Mouse (Mus musculus) neutrophil, adult 5-6 weeks (primary cell): ENCODE results near the gene Hoxd12. TPM values are rescaled to one million over a fixed set of nuclear protein-coding genes. Genes with fewer than 3 reads are reported as not detected.
A peak's percentile ranks its signal among the peaks of the same experiment; 100 is the strongest.

Experiments used
- ATAC-seq: fragments of 151-379, 151-347 bp; 2 replicates; pipeline ENCODE4 v1.8.0; 2017; ENCODE audit warnings: mild to moderate bottlenecking, moderate TSS enrichment; ENCODE audit not compliant: insufficient number of reproducible peaks, poor library complexity, low FRiP score, severe bottlenecking; ENCODE audit errors: extremely low read depth
- total RNA-seq: library from RNA; stranded (forward); fragments of 200-1000 nt; gene quantifications from 2 replicates; pipeline ENCODE4 v1.2.3, GENCODE M21; 2017

Hoxd12 gene
- total RNA-seq, 1 experiment from 2014 or later = not detected

DNA sequence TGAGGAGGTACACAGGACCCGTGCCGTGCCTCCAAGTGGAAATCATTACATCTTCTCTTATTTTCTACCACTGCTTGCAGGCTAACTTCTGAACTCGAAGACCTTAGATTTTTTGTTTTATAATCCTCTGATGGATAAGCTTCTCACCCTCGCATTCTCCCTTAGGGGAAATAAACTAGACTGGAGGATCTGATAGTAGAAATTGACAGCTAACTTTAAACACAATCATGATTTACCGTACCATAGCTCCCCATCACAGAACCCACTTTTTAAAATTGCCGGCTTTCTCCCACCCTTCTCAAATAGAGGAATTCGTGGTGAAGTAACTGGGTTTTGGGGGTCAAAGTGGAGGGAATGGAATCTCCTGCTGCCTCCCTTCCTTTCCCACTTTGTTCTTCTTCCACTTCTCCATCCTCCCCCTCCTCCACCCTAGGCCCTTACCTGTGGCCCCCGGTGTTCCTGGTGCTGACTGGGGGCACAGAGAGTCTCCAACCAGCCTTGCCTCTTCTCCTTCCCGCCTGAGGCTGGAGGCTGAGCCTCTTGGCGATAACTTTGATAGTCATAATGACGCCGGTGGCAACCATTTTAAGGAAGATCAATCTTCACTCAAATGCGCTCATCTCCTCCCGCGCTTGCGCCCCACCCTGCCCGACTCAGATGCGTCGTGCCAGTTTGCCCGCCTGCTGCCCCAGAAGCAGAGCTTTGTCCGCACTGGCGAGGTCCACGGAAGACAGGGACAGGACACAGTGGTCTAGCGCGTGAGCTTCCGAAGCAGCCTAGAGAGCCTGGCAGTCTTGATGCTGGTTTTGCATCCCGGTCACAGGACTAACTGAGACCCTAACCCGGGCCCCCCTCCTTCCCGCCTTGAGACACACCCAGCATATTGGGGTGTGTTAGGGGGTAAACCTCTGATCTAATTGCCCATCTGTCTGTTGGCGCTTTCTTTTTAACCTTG, 14.1 kb upstream of the Hoxd12 start:
- no peak for ATAC-seq

DNA sequence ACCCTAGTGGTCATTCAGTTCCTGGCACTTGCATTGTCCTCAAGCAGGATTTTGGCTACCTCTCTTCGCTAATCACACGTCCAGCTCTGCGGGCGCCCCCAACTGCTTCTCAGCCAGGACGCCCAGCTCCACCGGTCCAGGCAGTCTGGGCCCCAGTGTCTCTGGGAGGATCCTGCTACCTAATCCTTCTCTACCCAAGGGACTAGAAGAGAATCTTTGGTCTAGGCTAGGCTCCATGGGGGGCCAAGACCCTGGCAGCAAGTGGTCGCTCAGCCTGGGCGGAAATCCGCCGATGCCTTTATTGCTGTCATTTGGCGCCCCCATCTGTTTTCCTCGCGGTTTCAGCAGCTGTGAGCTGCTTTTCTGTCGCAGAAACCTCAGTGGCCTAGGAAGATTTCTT, 13.1 kb upstream of the Hoxd12 start:
- ATAC-seq = no peak

GRCm38 (mm10) chr2:74663291-74663925, 11.4 kb upstream of the Hoxd12 start:
- ATAC-seq = no peak

DNA sequence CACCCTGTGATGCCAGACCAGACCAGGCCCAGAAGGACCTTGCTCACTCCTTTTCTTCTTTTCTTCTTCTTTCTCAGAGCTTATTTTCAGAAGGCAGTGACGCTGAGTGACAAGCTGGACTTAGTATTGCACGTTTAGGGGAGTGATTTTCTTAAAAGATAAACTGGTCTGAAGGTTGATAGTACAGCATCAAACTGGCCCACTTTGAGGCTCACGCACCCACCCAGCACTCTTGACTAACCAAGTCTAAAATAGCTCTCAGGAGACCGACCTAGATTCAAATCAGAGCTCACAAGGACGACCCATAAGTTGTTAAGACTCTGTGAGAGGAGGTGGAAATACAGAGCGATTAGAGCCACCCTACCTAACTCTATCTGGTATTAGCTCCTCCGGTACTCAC, 8.4 kb upstream of the Hoxd12 start:
- ATAC-seq = no peak

- ATAC-seq = no peak
Measured at GRCm38 (mm10) chr2:74667191-74667841, 7.5 kb upstream of the Hoxd12 start.

GRCm38 (mm10) chr2:74667842-74668357, 6.9 kb upstream of the Hoxd12 start, which contains the start of gene Hoxd13:
Hoxd13 (plus strand) TSS chr2:74668310.
- ATAC-seq = no peak

GRCm38 (mm10) chr2:74668370-74669229, 6.2 kb upstream of the Hoxd12 start:
- ATAC-seq = no peak

GRCm38 (mm10) chr2:74669230-74669578, 5.6 kb upstream of the Hoxd12 start:
- ATAC-seq = no peak

GRCm38 (mm10) chr2:74669650-74670235, 5.1 kb upstream of the Hoxd12 start:
- ATAC-seq = no peak

- no peak for ATAC-seq
Measured at GRCm38 (mm10) chr2:74670632-74671188, 4.1 kb upstream of the Hoxd12 start.

DNA sequence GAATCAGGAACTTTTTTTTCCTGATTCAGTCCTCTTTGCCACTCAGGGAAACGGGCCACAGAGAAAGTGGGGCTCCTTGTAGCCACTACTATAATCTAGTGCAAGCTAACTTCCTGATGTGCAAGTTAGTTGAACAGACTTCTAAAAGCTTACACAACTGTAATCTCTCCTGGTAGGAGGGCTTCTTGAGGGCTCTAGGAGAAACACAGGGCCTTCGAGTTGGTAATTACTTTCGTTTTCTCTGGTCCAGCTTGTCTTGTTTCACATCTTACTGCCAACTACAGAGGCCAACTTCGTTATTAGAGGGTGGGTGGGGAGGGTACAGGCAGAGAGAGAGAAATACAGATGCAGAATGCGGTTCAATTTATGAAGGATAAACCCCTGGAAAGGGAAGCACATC, 3.0 kb upstream of the Hoxd12 start:
- ATAC-seq = no peak

DNA sequence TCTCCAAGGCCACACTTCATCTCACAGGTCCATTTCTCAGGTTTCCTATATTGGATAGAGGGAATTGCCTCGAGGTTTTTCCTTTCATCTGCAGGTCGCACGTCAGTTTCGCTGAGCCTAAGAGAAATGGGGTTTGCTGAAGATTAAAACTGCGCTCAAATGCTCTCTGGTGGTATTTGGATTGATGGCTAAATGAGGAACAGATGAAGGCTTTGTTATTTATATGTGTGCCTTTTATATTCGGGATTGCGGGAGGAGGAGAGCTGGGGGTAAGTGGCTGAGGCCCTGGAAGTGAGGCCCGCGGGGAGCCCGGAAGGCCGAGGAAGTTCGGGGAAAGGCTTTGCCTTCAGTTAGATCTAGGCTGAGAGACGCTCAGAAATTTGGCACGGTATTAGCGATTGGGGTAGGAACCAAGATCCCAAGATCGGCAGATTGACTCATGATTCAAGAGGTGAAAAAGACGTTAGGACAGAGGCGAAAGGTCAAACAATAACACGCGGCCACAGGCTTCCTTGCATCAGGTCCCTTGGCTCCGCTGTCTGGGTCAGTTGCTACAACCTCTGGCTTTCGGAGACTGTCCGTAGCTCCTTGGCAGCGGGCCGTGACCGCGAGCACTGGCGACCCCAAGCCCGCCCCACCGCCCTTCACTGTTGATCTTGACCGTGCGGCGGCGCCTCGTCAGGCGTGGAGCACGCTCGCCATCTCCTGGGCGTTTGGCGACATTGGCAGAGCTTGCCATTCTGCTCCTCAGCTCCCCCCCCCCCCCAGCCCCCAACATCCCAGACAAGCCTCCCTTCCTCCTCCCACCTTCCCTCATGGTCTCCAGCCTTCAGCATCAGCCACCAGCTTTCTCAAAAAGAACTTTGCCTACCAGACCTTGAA, 2.1 kb upstream of the Hoxd12 start:
- peak; percentile 55; the same call in 1 of the 2 replicates for ATAC-seq

DNA sequence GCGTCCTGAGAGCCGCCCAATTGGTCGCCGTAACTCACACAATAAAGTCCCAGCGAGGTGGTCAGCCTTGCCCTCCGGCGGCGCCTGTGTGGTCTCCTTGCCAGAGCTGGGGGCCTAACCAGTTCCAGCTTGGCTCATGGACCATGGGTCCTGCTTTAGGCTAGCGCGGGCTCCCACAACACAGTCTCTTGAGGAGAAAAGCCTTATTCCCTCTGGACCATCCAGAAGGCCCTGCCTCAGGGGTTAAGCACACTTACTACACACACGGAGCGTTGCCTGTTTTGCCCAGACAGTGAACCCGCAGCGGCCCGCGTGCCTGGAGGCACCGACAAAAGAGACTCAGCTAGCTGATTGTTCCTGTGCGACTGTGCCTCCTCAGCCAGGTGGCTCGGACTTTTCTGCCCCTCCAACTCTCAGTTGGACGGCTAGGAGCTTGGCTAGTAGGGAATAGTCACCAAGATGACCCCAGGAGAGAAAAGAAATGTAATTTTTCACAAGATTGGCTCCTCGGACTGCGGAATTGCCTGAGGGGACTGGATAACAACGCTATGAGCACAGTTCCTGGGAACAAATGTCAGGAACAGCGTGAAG, 883 bp upstream of the Hoxd12 start:
- no peak for ATAC-seq

- ATAC-seq = no peak
Measured at GRCm38 (mm10) chr2:74675666-74676282, 961 bp downstream of the Hoxd12 start.

- ATAC-seq = no peak
Measured at GRCm38 (mm10) chr2:74676376-74677052, 1.7 kb downstream of the Hoxd12 start.

GRCm38 (mm10) chr2:74677106-74677505, 2.3 kb downstream of the Hoxd12 start:
- no peak for ATAC-seq
